In genomic region chr8:9546919-9547557, GRCm38 (mm10) we compare ENCODE assay signal across 24 mouse cellular contexts.
DNase-seq lines count a peak whose midpoint lies in the region; ATAC-seq and TF ChIP-seq lines count a peak whose summit lies in the region.
"Had no signal": no experiment of that assay in that cellular context is flagged by ENCODE, and none has a peak within 500 bp of the region (broad histone marks: within the 10 kb centered on the region; RNA-seq: fewer than 3 reads in every experiment).

No protein-coding gene starts in this region.

- no peaks in the 10 kb centered on the region for H3K36me3 ChIP-seq in forebrain, embryonic 13.5 days (ENCODE audit: poor library complexity, severe bottlenecking)
- no peaks in the 10 kb centered on the region for H3K36me3 ChIP-seq in forebrain, embryonic 16.5 days (ENCODE audit: control insufficient read depth, insufficient read depth)
- H3K36me3 ChIP-seq in hindbrain, postnatal 0 days (ENCODE audit: insufficient read depth, low read length) = no peaks in the 10 kb centered on the region
- no peaks in the 10 kb centered on the region for H3K36me3 ChIP-seq in neural tube, embryonic 12.5 days
- no peaks in the 10 kb centered on the region for H3K36me3 ChIP-seq in kidney, embryonic 16.5 days (ENCODE audit: insufficient read depth, low read length)
- H3K36me3 ChIP-seq: embryonic facial prominence, embryonic 13.5 days; heart, embryonic 10.5 days; limb, embryonic 12.5 days had no signal

- 0 out of 2 replicates have a peak, but pooled peaks have one; percentile 38 for ATAC-seq in forebrain, embryonic 13.5 days
- ATAC-seq in forebrain, embryonic 16.5 days = no peak
- ATAC-seq in hindbrain, postnatal 0 days = 0 out of 2 replicates have a peak, but pooled peaks have one; percentile 18
- peak; percentile 56; the same call in 1 of the 2 replicates for ATAC-seq in neural tube, embryonic 12.5 days (ENCODE audit: low FRiP score, low read depth)
- no peak for ATAC-seq in kidney, embryonic 16.5 days (ENCODE audit: low FRiP score, low TSS enrichment)
- ATAC-seq: activated CD4-positive, CD25-positive, alpha-beta regulatory T cell, adult 4 months; intestine, postnatal 0 days; liver, postnatal 0 days had no signal

- H3K9ac ChIP-seq in forebrain, embryonic 13.5 days = no peak overlapping the region
- H3K9ac ChIP-seq in forebrain, embryonic 16.5 days (replicated peaks; ENCODE audit: low read depth, low read length) = no peak overlapping the region
- H3K9ac ChIP-seq in hindbrain, postnatal 0 days (replicated peaks; ENCODE audit: low read length) = no peak overlapping the region
- H3K9ac ChIP-seq in neural tube, embryonic 12.5 days = no peak overlapping the region
- no peak overlapping the region for H3K9ac ChIP-seq in kidney, embryonic 16.5 days (replicated peaks; ENCODE audit: low read length)
- H3K9ac ChIP-seq: embryonic facial prominence, embryonic 13.5 days; limb, embryonic 12.5 days; liver, postnatal 0 days had no signal

- H3K4me1 ChIP-seq in forebrain, embryonic 13.5 days = peaks cover 4% of the 10 kb centered on the region; the same call in 1 of the 2 replicates
- peaks cover 5% of the 10 kb centered on the region; the same call in 1 of the 2 replicates for H3K4me1 ChIP-seq in forebrain, embryonic 16.5 days (replicated peaks; ENCODE audit: control insufficient read depth, insufficient read depth, low read length)
- peaks cover 6% of the 10 kb centered on the region; the same call in 1 of the 2 replicates for H3K4me1 ChIP-seq in hindbrain, postnatal 0 days (ENCODE audit: insufficient read depth, low read length)
- H3K4me1 ChIP-seq in neural tube, embryonic 12.5 days = 0 out of 2 replicates have a peak, but pooled peaks cover 8% of the 10 kb centered on the region
- H3K4me1 ChIP-seq in kidney, embryonic 16.5 days (ENCODE audit: insufficient read depth, low read length) = no peaks in the 10 kb centered on the region
- H3K4me1 ChIP-seq: embryonic facial prominence, embryonic 13.5 days; heart, embryonic 10.5 days; limb, embryonic 12.5 days had no signal

- no peak for DNase-seq in layer of hippocampus, adult 2 months (ENCODE audit: low spot score in 2 of 2)
- DNase-seq in layer of hippocampus, postnatal 10 days (ENCODE audit: low spot score in 2 of 2) = no peak
- DNase-seq in hindbrain, postnatal 0 days (ENCODE audit: low spot score) = peak; percentile 33
- no peak for DNase-seq in cerebellum, postnatal 10 days
- DNase-seq: adrenal gland, adult 8-10 months; cerebellum, adult 18-20 months; cerebellum, postnatal 36 days; embryo, embryonic 11 days; gastrocnemius, adult 2 months; kidney, postnatal 25 days; liver, postnatal 0 days; thymus, adult 18-20 months; thymus, postnatal 36 days had no signal

- no peak overlapping the region for H3K27ac ChIP-seq in forebrain, embryonic 13.5 days
- no peak overlapping the region for H3K27ac ChIP-seq in forebrain, embryonic 16.5 days (ENCODE audit: low read length)
- H3K27ac ChIP-seq in layer of hippocampus, adult 2 months = peak overlapping the region; percentile 65
- no peak overlapping the region for H3K27ac ChIP-seq in hindbrain, postnatal 0 days
- H3K27ac ChIP-seq in neural tube, embryonic 12.5 days = no peak overlapping the region
- no peak overlapping the region for H3K27ac ChIP-seq in kidney, embryonic 16.5 days (ENCODE audit: low read length)
- H3K27ac ChIP-seq: embryonic facial prominence, embryonic 13.5 days; gastrocnemius, adult 2 months; heart, embryonic 10.5 days; limb, embryonic 12.5 days had no signal

- WGBS in forebrain, embryonic 13.5 days = 72% methylated on average over 6 of the region's 6 CpGs
- 66% methylated on average over 6 of the region's 6 CpGs for WGBS in forebrain, embryonic 16.5 days
- 54% methylated on average over 6 of the region's 6 CpGs for WGBS in hindbrain, postnatal 0 days
- 60% methylated on average over 6 of the region's 6 CpGs for WGBS in neural tube, embryonic 12.5 days
- 64% methylated on average over 6 of the region's 6 CpGs for WGBS in kidney, embryonic 16.5 days

- no peaks in the 10 kb centered on the region for H3K9me3 ChIP-seq in forebrain, embryonic 13.5 days (replicated peaks)
- no peaks in the 10 kb centered on the region for H3K9me3 ChIP-seq in forebrain, embryonic 16.5 days (ENCODE audit: control insufficient read depth, low read length)
- H3K9me3 ChIP-seq in hindbrain, postnatal 0 days (ENCODE audit: low read length) = no peaks in the 10 kb centered on the region
- no peaks in the 10 kb centered on the region for H3K9me3 ChIP-seq in neural tube, embryonic 12.5 days
- no peaks in the 10 kb centered on the region for H3K9me3 ChIP-seq in kidney, embryonic 16.5 days (ENCODE audit: low read length)
- H3K9me3 ChIP-seq: embryonic facial prominence, embryonic 13.5 days; heart, embryonic 10.5 days; limb, embryonic 12.5 days had no signal

- H3K27me3 ChIP-seq in forebrain, embryonic 13.5 days = no peaks in the 10 kb centered on the region
- no peaks in the 10 kb centered on the region for H3K27me3 ChIP-seq in forebrain, embryonic 16.5 days (replicated peaks; ENCODE audit: control insufficient read depth, insufficient read depth, low read length)
- no peaks in the 10 kb centered on the region for H3K27me3 ChIP-seq in hindbrain, postnatal 0 days (ENCODE audit: insufficient read depth, low read length)
- H3K27me3 ChIP-seq in neural tube, embryonic 12.5 days (replicated peaks) = no peaks in the 10 kb centered on the region
- no peaks in the 10 kb centered on the region for H3K27me3 ChIP-seq in kidney, embryonic 16.5 days (ENCODE audit: insufficient read depth, low read length)
- H3K27me3 ChIP-seq: embryonic facial prominence, embryonic 13.5 days; limb, embryonic 12.5 days had no signal

- no peak overlapping the region for H3K4me2 ChIP-seq in forebrain, embryonic 13.5 days
- no peak overlapping the region for H3K4me2 ChIP-seq in forebrain, embryonic 16.5 days (ENCODE audit: low read length)
- 0 out of 2 replicates have a peak overlapping the region, but pooled peaks have one; percentile 10 for H3K4me2 ChIP-seq in hindbrain, postnatal 0 days (ENCODE audit: low read depth, low read length)
- no peak overlapping the region for H3K4me2 ChIP-seq in neural tube, embryonic 12.5 days (replicated peaks)
- no peak overlapping the region for H3K4me2 ChIP-seq in kidney, embryonic 16.5 days (replicated peaks; ENCODE audit: low read depth, low read length)
- H3K4me2 ChIP-seq: embryonic facial prominence, embryonic 13.5 days; limb, embryonic 12.5 days; liver, embryonic 11.5 days had no signal

- no peak overlapping the region for H3K4me3 ChIP-seq in forebrain, embryonic 13.5 days
- no peak overlapping the region for H3K4me3 ChIP-seq in forebrain, embryonic 16.5 days (replicated peaks; ENCODE audit: low read length)
- no peak overlapping the region for H3K4me3 ChIP-seq in layer of hippocampus, adult 2 months
- H3K4me3 ChIP-seq in hindbrain, postnatal 0 days (ENCODE audit: low read length) = no peak overlapping the region
- H3K4me3 ChIP-seq in neural tube, embryonic 12.5 days = no peak overlapping the region
- H3K4me3 ChIP-seq in kidney, embryonic 16.5 days (ENCODE audit: low read length) = no peak overlapping the region
- H3K4me3 ChIP-seq: embryonic facial prominence, embryonic 13.5 days; erythroblast, embryonic 14.5 days; gastrocnemius, adult 2 months; heart, embryonic 10.5 days; limb, embryonic 12.5 days had no signal

- TF ChIP-seq CTCF in layer of hippocampus, adult 2 months (conservative IDR thresholded peaks at IDR 0.05) = no peak
- no peak for TF ChIP-seq CTCF in hindbrain, postnatal 0 days (IDR thresholded peaks at IDR 0.05; ENCODE audit: low read depth)

Comparison
In these comparisons a context has a peak if more than half of its experiments do, and no peak if none do; other contexts are left out.
1. ATAC-seq: peak in forebrain, embryonic 13.5 days (single experiment), hindbrain, postnatal 0 days (single experiment) and neural tube, embryonic 12.5 days (single experiment); none in forebrain, embryonic 16.5 days (single experiment) and kidney, embryonic 16.5 days (single experiment).